Mouse (Mus musculus) olfactory bulb, adult 2 months (tissue): ENCODE results near the gene Zfp385b. TPM values are rescaled to one million over a fixed set of nuclear protein-coding genes. Genes with fewer than 3 reads are reported as not detected.

Experiments
- H3K27ac ChIP-seq: fragments of 200-500 bp; 2 replicates; pipeline ENCODE4 v1.5.1; 2012; ENCODE audit warnings: low read depth, low read length; ENCODE audit not compliant: insufficient read depth
- H3K4me1 ChIP-seq: fragments of 200-500 bp; 2 replicates; pipeline ENCODE4 v1.6.1; 2012; ENCODE audit warnings: low read length; ENCODE audit not compliant: control insufficient read depth, insufficient read depth
- H3K4me3 ChIP-seq: fragments of 200-500 bp; 2 replicates; pipeline ENCODE4 v1.5.1; 2012; ENCODE audit warnings: mild to moderate bottlenecking, low read depth, low read length, moderate library complexity; ENCODE audit not compliant: insufficient read depth
- CTCF ChIP-seq: fragments of 200-500 bp; IDR thresholded peaks from 2 replicates; pipeline ENCODE4 v1.5.1; 2012; ENCODE audit warnings: low read depth, mild to moderate bottlenecking, low read length, moderate library complexity; ENCODE audit not compliant: insufficient read depth
- POLR2A ChIP-seq: fragments of 200-500 bp; IDR thresholded peaks from 2 replicates; pipeline ENCODE4 v1.6.1; 2012; ENCODE audit warnings: mild to moderate bottlenecking, low read depth, low read length, moderate library complexity; ENCODE audit not compliant: insufficient read depth
- WGBS: fragments of 180-500 bp; shearing (Covaris S2); methylation state at CpG from one replicate; pipeline ENCODE4 v1.1.7; 2018; 5-methylcytosine and 5-hydroxymethylcytosine counted together
- polyA plus RNA-seq: library from polyadenylated mRNA; stranded (reverse); fragments of >200 nt; gene quantifications from 2 replicates; pipeline ENCODE4 v1.2.4, GENCODE M21; 2012; ENCODE audit warnings: low replicate concordance; ENCODE audit not compliant: missing spikeins, insufficient read depth, insufficient read length

The Zfp385b gene
- polyA plus RNA-seq, 1 experiment: not detected

- peaks cover 7% of the 10 kb centered on the region; the same call in 1 of the 2 replicates for H3K4me1 ChIP-seq
- TF ChIP-seq POLR2A (no peak), CTCF (no peak)
- WGBS: 83% methylated on average over 6 of the region's 6 CpGs
- H3K27ac ChIP-seq: no peak overlapping the region
- H3K4me3 ChIP-seq: no peak overlapping the region
These were observed 321.5 kb downstream of the Zfp385b start for GRCm38 (mm10) chr2:77497942-77498341.

- Histone ChIP-seq H3K4me1 (peaks cover 5% of the 10 kb centered on the region; the same call in 1 of the 2 replicates), H3K4me3 (no peak overlapping the region), H3K27ac (no peak overlapping the region)
- TF ChIP-seq CTCF (no peak), POLR2A (no peak)
- WGBS: 80% methylated on average over 7 of the region's 7 CpGs
These were observed 323.4 kb downstream of the Zfp385b start for GRCm38 (mm10) chr2:77496071-77496470.

- Histone ChIP-seq H3K4me3 (no peak overlapping the region), H3K4me1 (peaks cover 5% of the 10 kb centered on the region; the same call in 1 of the 2 replicates), H3K27ac (no peak overlapping the region)
- TF ChIP-seq POLR2A: no peak
- 81% methylated on average over 4 of the region's 4 CpGs for WGBS
These were observed 324.1 kb downstream of the Zfp385b start for GRCm38 (mm10) chr2:77495344-77495743.

DNA sequence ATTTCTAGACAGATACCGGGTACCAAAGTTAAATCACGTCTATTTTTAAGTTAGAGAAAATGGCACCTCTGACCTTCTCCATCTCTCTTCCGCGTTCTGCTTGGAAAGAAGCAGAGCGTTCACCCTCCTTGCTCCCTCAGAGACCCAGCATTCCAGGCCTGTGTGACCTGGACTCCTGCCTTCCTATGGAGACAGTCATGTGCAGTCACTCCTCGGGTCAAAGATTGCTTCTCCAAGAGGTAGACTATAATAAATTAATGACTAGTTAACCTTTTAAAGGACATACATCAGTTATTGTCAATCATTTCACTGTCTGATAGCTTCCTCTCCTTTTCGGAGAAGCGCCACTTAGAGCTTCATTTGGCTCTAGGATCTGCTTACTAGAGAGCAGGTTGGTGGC, 325.7 kb downstream of the Zfp385b start:
- 95% methylated on average over 8 of the region's 8 CpGs for WGBS
- TF ChIP-seq CTCF (no peak), POLR2A (no peak)
- H3K27ac ChIP-seq: no peak overlapping the region
- H3K4me3 ChIP-seq: no peak overlapping the region
- peaks cover 5% of the 10 kb centered on the region; the same call in 1 of the 2 replicates for H3K4me1 ChIP-seq

DNA sequence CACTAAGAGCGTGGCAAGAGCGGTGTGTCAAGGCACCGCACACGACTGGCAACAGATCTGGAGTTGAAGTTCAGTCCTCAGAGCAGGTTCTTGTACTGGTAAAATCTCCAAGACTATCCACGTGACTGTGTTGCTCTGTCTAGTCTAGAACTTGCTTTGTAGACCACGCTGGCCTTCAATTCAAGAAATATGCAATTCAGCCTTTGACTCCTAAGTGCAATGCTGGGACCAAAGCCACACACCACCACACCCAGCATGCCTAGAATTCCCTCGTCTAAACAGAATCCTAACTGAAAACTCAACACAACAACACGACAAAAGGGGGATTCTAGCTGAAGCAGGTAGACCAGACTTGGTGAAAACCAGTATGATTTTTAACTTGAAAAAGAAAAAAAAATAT, 332.3 kb downstream of the Zfp385b start:
- Histone ChIP-seq H3K4me3 (no peak overlapping the region), H3K4me1 (0 out of 2 replicates have a peak, but pooled peaks cover 2% of the 10 kb centered on the region), H3K27ac (no peak overlapping the region)
- TF ChIP-seq POLR2A: no peak
- TF ChIP-seq CTCF: no peak
- 89% methylated on average over 8 of the region's 8 CpGs for whole genome bisulfite sequencing

DNA sequence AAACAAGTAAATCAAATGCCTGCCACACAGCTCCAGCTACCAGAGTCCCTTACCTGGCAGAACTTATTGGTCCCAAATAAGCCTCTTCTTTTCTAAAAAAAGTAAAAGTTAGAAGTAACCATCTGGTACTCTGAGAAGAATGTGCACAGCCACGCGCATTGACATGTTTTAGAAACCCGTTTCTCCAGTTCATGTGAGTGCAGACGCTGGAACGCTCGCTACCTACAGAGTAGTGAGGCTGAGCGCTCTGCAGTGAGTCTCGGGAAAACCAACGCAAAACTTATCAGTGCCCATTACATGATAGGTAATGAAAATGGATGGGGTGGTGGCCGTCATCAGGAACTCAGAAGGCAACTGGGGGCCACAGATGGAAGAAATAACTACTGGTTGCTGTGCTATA, 338.2 kb downstream of the Zfp385b start:
- Histone ChIP-seq H3K27ac (no peak overlapping the region), H3K4me1 (peaks cover 20% of the 10 kb centered on the region), H3K4me3 (no peak overlapping the region)
- WGBS: 81% methylated on average over 10 of the region's 10 CpGs
- TF ChIP-seq CTCF (no peak), POLR2A (no peak)

GRCm38 (mm10) chr2:77477536-77477935, 341.9 kb downstream of the Zfp385b start:
- Histone ChIP-seq H3K4me3 (no peak overlapping the region), H3K27ac (no peak overlapping the region), H3K4me1 (peaks cover 23% of the 10 kb centered on the region)
- TF ChIP-seq POLR2A (no peak), CTCF (no peak)
- 89% methylated on average over 10 of the region's 10 CpGs for WGBS

DNA sequence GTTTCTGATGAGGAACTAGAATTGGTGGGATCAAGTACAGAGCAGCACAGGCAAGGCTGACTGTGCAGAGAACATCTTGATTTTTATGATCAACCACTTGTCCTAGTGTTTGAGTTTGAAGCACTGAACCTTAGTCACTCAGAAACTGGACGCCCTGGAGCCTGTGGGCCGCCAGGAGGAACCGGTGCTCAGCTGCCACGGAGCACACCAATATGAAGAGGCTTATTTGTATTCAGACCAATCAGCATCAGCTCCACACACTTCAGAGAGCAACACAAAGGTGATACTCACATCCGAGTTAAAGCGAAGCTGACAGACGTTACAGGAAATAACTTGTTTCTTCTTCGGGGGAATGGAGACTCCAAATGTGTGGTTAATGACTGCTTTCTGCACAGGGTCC, 343.0 kb downstream of the Zfp385b start:
- Histone ChIP-seq H3K4me1 (peaks cover 20% of the 10 kb centered on the region), H3K27ac (no peak overlapping the region), H3K4me3 (no peak overlapping the region)
- WGBS: 83% methylated on average over 8 of the region's 8 CpGs
- TF ChIP-seq POLR2A (no peak), CTCF (no peak)

- Histone ChIP-seq H3K4me1 (peaks cover 13% of the 10 kb centered on the region), H3K27ac (no peak overlapping the region), H3K4me3 (no peak overlapping the region)
- 53% methylated on average over 11 of the region's 11 CpGs for WGBS
- TF ChIP-seq POLR2A: no peak
- no peak for TF ChIP-seq CTCF
These were observed 347.1 kb downstream of the Zfp385b start for GRCm38 (mm10) chr2:77472254-77472837.
